Mouse (Mus musculus) adrenal gland, adult 2 months (tissue): ENCODE results near the gene Plcd1. TPM values are rescaled to one million over a fixed set of nuclear protein-coding genes. Genes with fewer than 3 reads are reported as not detected.

Experiments
- DNase-seq: peaks from one replicate; pipeline ENCODE4 v3.0.0; 2021
- long read RNA-seq: library from polyadenylated mRNA; stranded (forward); transcript quantifications from one replicate; pipeline ENCODE4 v2.0.0, GENCODE M21; 2021
- polyA plus RNA-seq: library from polyadenylated mRNA; depleted of rRNA; stranded (reverse); fragments of >200 nt; gene quantifications from 2 replicates; pipeline ENCODE4 v1.2.3, GENCODE M21; 2012; rRNA removed
- total RNA-seq, 2 experiments: library from RNA; stranded (reverse); gene quantifications; 2 replicates each; pipeline ENCODE4 v1.2.3; 2021

The Plcd1 gene
- total RNA-seq (10 to 100 TPM in 1 of 2 experiments, 1 to 10 TPM in 1; 4.8 to 20.7 TPM), polyA plus RNA-seq (16.6 and 17.5 TPM in 2 replicates)
- long read RNA-seq, transcript Plcd1-201 (15 exons, 2,657 nt): major isoform, 22 of 28 reads
- long read RNA-seq, partial matches to known transcripts: 1 of 28 reads
- long read RNA-seq, other reads (novel, unspliced or antisense): 4 of 28 reads

GRCm38 (mm10) chr9:119093419-119094295, at the start of gene Plcd1:
Gene Plcd1, minus strand, starts transcription at chr9:119093502.
- peak; percentile 93 for DNase-seq

GRCm38 (mm10) chr9:119142066-119142465, 48.8 kb upstream of the Plcd1 start:
- DNase-seq: peak; percentile 63

- no peak for DNase-seq
Measured at GRCm38 (mm10) chr9:119138836-119139235, 45.5 kb upstream of the Plcd1 start.

- no peak for DNase-seq
Measured at GRCm38 (mm10) chr9:119130692-119131091, 37.4 kb upstream of the Plcd1 start.

GRCm38 (mm10) chr9:119128436-119129181, 35.3 kb upstream of the Plcd1 start:
- no peak for DNase-seq

GRCm38 (mm10) chr9:119122596-119123369, 29.5 kb upstream of the Plcd1 start:
- DNase-seq: no peak

- DNase-seq: no peak
Measured at GRCm38 (mm10) chr9:119120168-119120560, 26.9 kb upstream of the Plcd1 start.

- DNase-seq: no peak
Measured at GRCm38 (mm10) chr9:119119409-119120167, 26.3 kb upstream of the Plcd1 start.

GRCm38 (mm10) chr9:119114911-119115310, 21.6 kb upstream of the Plcd1 start:
- no peak for DNase-seq

GRCm38 (mm10) chr9:119110640-119111039, 17.3 kb upstream of the Plcd1 start:
- no peak for DNase-seq

GRCm38 (mm10) chr9:119109685-119110353, 16.5 kb upstream of the Plcd1 start:
- no peak for DNase-seq

- no peak for DNase-seq
Measured at GRCm38 (mm10) chr9:119107566-119107965, 14.3 kb upstream of the Plcd1 start.

- no peak for DNase-seq
Measured at GRCm38 (mm10) chr9:119102783-119103113, 9.4 kb upstream of the Plcd1 start.

- peak; percentile 86 for DNase-seq
Measured at GRCm38 (mm10) chr9:119101992-119102782, 8.9 kb upstream of the Plcd1 start, which contains the start of gene Dlec1. Gene Dlec1, plus strand, starts transcription at chr9:119102478.

- DNase-seq: peak; percentile 43
Measured at GRCm38 (mm10) chr9:119100177-119100898, 7.0 kb upstream of the Plcd1 start.

- no peak for DNase-seq
Measured at GRCm38 (mm10) chr9:119094462-119095109, 1.3 kb upstream of the Plcd1 start.

- peak; percentile 63 for DNase-seq
Measured at GRCm38 (mm10) chr9:119092473-119093418, 556 bp downstream of the Plcd1 start.
